16 mouse cellular contexts compared by ENCODE assay signal in genomic region chr5:128235611-128236010, GRCm38 (mm10).
"Had no signal": no experiment of that assay in that cellular context is flagged by ENCODE, and none has a peak within 500 bp of the region (broad histone marks: within the 10 kb centered on the region; RNA-seq: fewer than 3 reads in every experiment).

No protein-coding gene starts in this region.

- H3K27me3 ChIP-seq: neural tube, embryonic 13.5 days; neural tube, embryonic 15.5 days; stomach, embryonic 15.5 days had no signal

- DNase-seq: retina, postnatal 1 day; right cerebral cortex, adult 18-20 months; right cerebral cortex, postnatal 14 days; right cerebral cortex, postnatal 25 days; right cerebral cortex, postnatal 4 days; spleen, adult 18-20 months; thymus, adult 18-20 months; thymus, adult 2 months; thymus, postnatal 14 days; thymus, postnatal 25 days; thymus, postnatal 36 days; thymus, postnatal 4 days had no signal

- H3K4me1 ChIP-seq: stomach, embryonic 15.5 days had no signal

- H3K9me3 ChIP-seq: stomach, embryonic 15.5 days had no signal

- H3K27ac ChIP-seq: neural tube, embryonic 13.5 days; neural tube, embryonic 15.5 days; stomach, embryonic 15.5 days; stomach, postnatal 0 days had no signal

- H3K36me3 ChIP-seq: neural tube, embryonic 13.5 days; neural tube, embryonic 15.5 days; stomach, embryonic 15.5 days had no signal

- H3K4me3 ChIP-seq: neural tube, embryonic 13.5 days; neural tube, embryonic 15.5 days; stomach, embryonic 15.5 days had no signal
